Mouse (Mus musculus) 416B (cell line): ENCODE results near the gene Ggt5.
A peak's percentile ranks its signal among the peaks of the same experiment; 100 is the strongest.

Experiments
- DNase-seq: peaks from one replicate; pipeline ENCODE4 v3.0.0; 2011; ENCODE audit warnings: low read depth

Gene Ggt5

DNA sequence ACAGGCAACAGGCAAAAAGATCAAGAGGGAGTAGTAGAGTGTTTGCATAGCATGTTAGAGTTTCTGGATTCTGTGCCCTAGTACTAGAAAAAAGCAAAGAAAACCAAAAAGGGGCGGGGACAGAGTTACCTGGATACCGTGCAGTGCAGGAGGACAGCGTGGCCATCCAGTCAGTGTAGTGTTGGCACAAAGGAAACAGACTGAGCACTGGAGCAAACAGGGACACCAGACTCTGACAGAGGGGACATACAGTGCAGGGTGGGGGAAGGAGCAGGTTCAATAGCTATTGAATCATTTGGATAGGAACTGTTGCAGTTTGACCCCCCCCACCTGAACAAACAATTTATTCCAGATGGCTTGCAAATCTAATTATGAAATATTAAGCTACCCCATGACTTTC is 37.9 kb downstream of the Ggt5 start:
- DNase-seq, result no peak

DNA sequence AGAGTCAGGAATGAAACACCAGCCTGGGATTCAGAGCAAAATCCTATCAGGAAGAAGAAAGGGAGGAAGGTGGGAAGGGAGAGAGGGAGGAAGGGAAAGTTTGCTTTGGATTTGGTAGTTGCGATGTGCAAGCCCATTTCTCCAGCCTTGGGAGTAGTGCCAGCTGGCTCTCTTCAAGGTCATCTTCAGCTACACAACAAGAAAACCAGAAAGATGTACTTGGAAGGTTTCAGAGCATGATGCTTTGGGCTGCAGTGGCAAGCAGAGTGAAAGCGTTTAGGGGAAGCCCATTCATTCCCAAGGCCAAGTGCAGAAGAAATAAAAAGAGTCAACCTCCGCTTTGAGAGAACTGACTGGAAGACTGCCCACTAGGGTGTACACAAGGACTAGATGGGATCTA is 38.4 kb downstream of the Ggt5 start:
- DNase-seq, result no peak

DNA sequence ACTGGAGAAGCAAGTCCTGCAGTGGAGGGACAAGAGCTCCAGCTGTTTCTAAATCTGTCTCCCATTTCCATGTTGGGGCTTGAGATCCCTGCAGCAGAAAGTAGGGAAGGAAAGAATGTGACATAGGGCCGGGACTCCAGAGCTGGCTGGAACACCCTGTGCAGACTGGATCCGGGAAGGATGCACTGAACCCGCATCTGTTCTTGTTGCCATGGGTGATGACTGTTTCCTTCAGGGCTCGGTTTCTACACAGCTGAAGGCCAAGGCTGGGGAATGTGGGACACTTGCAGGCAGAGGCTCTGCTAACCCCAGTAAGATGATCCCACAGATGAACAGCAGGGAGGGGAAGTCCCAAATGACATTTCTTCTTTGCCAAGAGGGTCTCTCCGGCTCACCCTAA is 43.5 kb downstream of the Ggt5 start:
- DNase-seq, result no peak

- DNase-seq, result no peak
These were observed 43.9 kb downstream of the Ggt5 start for GRCm38 (mm10) chr10:75633048-75633447.

DNA sequence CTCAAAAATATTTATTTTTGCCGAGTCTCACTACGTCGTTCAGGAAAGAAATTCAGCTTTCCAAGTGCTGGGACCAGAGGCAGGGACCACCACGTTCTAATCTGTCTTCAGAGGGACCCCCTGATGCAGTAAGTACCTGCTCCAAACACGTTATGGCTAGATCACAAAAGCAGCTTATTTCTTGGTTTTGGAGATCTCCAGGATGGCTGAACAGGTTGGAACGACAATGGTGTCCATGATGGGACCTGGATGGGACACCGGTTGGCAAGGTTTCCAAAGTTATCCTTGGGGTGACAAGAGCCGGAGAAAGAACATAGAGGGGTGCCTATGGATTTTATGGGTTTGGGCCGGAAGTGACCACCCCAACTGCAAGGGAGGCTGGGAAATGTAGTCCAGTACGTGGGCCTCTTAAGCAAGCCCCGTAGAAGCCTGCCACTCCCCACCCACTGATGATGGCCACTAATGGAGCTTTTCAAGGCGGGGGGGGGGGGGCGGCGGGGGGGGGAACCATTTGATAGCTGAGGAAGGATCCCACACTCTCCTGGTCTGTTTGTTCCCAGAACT is 44.5 kb downstream of the Ggt5 start:
- no peak for DNase-seq

- no peak for DNase-seq
These were observed 45.5 kb downstream of the Ggt5 start for GRCm38 (mm10) chr10:75634610-75635009.

DNA sequence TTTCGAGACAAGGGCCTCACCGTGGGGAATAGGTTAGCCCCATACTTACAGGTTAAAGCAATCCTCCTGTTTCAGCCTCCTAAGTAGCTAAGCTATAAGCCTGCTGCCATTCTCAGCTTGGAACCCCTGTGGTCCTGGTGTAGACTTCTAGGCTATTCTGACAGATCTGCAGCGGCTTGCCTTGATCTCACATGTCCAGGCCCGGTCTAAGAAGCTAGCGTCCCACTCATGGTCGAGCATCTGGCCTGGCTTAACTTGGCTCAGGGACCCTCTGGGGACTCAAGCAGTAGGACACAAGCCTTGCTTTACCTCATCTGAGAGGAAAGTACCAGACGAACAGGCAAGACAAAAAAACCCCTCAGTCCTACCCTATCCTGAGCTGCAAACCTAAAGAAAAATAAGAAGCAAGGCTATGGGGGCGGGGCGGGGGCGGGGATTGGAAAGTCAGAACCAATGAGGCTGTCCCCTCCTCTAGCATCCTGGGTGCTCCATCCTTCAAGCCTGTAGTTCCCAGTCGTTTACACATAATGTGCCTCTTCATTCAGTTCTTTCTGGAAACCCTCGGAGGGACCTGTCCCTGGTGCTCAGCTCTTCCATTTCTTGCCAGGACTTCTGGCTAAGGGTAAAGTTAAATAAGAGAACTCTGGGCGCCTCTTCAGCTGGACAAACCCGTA is 46.0 kb downstream of the Ggt5 start:
- no peak for DNase-seq

DNA sequence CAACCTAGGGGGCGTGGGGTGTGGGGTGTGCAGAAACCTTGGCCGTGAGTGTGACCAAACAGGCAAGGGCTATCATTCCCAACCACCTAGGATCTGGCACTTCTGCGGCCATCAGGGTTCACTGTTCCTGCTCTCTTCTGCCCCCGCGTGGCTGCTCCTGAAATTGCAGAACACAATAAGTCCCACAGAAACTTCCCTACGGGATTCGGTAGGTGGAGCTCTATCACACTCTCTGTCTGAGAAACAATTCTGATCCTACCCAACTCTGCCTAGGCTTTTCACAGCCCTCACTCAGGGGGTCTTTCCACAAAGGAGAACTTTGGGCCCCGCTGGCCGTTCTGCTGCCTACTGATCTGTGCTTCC is 46.5 kb downstream of the Ggt5 start:
- peak; percentile 82 for DNase-seq

- DNase-seq, result no peak
These were observed 47.1 kb downstream of the Ggt5 start for GRCm38 (mm10) chr10:75636084-75636786.

GRCm38 (mm10) chr10:75637711-75638110 is 48.6 kb downstream of the Ggt5 start:
- DNase-seq, result no peak

DNA sequence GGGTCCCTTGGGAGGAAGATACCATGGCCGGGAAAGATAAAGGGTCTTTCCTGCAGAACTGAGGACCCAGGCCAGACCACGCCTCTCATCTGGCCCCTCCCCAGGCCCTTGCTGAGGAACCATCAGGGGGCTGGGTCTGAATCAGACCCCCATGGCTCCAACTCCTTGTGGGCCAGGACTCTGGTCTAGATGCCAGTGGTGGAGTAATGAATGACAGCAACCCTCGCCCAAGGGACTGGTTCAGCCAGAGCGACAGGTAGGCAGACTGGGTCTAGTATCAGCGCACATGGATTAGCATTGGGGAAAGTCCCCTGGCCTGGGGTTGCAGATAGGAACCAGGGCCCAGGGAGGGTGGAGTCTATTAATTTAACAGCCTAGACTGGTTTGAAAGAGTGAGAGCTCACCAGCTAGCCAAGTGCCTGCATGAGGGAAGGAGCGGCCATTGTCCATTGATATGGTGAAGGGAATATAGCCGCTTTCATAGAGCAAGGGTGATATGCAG is 52.6 kb downstream of the Ggt5 start:
- DNase-seq, result no peak

GRCm38 (mm10) chr10:75642436-75642835 is 53.3 kb downstream of the Ggt5 start:
- no peak for DNase-seq

DNA sequence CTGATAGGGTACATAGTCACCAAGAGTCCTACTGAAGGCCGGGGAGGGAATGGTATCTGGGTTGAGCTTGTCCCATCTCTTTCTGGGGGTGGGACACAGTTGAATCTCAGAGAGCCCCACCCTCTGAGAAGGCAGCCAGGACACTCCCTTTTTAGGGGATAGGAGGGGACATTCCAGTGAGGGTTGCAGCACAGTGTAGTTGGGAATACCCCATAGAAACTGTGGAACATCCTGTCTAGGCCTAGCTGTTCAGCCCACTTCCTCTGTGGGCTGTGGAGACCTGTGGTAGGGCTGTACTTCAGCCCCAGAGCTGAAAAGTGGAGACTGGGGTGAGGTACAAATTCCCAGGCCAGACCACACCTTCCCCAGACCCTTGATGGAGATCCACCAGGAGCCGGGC is 53.8 kb downstream of the Ggt5 start:
- DNase-seq, result no peak

DNA sequence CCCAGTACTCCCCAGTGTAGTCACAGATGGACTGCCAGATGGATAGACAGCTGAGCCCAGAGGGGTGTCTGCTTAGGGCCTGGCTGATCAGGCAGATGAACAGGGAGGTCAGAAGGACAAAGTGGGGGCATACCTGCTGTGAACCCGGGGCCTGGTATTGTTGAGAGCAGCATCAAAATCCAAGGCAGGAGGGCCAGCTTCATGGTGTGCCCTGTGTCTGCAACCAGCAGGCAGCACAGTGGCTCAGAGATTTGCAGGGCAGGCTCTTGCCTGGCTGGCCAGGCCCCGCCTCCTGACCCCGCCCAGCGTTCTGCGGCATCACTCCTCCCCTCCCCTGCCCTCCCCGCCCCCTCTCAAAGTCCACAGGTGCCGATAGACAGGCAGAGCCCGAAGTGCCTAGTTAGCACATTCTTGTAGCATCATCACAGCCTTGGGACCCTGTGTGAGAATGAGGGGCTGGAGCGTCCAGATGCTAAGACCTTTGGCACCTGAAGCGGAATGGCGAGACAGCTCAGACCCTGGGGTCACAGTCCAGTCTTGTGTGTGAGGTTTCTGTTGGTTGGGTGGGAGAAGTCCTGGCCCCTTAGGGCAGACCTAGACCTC is 54.7 kb downstream of the Ggt5 start, which contains the start of gene Susd2:
Gene Susd2, minus strand, starts transcription at position 268 of the 603 bp plus-strand sequence.
- no peak for DNase-seq

- DNase-seq, result no peak
These were observed 56.5 kb downstream of the Ggt5 start for GRCm38 (mm10) chr10:75645616-75646015.

GRCm38 (mm10) chr10:75646406-75646805 is 57.3 kb downstream of the Ggt5 start:
- no peak for DNase-seq

DNA sequence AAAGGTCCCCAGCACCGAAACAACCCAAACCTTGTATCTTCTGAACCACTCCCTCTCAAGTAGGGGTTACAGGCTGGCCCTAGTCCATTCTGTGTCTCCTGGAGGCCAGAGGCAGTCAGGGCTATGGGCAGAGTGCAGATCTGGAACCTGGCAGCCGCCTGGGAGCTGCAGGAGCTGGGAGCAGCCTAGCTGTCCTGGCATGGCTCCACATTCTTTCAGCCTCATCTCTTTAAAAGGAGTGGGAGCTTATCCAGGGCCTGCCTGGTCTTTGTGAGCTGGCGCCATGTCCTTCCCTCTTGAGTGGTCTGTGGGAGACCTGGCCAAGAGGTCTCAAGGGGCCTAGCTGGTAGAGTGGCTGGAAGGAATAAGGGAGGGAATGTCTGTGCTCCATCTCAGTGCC is 58.2 kb downstream of the Ggt5 start:
- DNase-seq, result no peak

DNA sequence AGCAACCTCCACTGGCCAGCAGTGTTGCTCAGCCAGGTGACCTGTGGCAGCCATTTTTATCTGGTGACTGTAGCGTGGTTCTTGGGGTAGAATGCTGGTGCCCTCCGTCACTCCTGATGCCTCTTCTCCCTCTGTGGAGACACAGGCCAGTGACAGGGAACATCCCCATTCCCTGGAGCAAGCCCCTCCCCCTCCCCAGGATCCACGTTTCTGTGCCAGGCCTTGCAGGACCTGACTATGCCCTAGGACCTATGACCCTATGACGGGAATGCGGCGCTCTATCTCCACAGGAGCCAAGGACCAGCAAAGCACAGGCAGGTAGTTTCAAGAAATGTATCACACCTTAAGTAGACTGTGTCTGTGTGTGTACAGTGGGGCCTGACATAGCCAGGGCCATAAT is 59.0 kb downstream of the Ggt5 start:
- no peak for DNase-seq

GRCm38 (mm10) chr10:75649001-75649400 is 59.9 kb downstream of the Ggt5 start:
- no peak for DNase-seq

DNA sequence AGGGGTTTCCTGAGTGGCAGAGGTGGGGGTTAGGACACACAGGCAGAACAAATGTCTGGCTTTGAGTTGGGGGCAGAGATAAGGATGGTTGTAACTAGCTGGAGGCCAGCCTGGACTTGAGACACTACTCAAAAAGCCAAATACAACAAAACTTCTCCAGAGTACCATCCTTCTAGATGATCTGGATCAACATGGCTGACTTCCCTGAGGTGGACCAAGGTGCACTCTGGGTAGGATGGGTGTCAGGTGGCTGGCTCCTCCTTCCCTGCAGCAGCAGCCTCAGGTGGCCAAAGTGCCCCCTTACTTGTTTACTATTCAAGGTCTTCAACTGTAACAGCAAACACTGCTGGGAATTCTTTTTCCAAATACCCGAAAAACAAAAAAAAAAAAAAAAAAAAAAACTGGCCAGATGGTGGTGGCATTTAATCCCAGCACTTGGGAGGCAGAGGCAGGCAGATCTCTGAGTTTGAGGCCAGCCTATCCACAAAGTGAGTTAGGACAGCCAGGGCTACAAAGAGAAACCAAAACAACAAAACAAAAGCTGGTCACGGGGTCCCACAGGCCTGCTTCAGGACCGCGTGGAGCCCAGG is 60.4 kb downstream of the Ggt5 start:
- DNase-seq, result no peak

DNA sequence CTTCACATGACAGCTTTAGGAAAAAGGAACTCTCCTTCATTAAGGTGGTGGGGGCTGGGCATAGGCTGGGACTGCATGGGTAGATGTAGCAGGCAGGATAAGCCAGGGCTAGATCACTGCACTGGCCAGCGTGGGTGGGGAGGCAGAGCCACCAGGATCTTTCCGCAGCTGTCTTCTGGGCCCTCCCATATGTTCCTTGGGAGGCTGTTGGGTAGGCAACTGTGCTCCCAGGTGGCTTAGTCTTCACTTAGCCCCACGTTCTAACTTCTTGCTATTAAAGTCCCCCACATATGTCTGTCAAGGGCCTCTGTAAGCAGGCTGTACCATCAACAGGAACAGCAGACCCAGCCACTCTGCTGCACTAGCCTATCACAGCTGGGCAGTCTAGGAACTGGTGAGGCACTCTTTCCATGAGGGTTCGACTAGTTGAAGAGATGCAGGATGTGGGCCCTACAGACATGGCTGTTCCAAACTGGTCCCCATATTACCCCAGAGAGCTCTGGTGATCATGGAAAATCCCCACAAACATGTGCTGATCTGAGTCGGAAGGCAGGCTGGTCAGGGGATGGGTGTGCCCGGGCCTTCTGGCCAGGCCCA is 61.3 kb downstream of the Ggt5 start:
- no peak for DNase-seq

DNA sequence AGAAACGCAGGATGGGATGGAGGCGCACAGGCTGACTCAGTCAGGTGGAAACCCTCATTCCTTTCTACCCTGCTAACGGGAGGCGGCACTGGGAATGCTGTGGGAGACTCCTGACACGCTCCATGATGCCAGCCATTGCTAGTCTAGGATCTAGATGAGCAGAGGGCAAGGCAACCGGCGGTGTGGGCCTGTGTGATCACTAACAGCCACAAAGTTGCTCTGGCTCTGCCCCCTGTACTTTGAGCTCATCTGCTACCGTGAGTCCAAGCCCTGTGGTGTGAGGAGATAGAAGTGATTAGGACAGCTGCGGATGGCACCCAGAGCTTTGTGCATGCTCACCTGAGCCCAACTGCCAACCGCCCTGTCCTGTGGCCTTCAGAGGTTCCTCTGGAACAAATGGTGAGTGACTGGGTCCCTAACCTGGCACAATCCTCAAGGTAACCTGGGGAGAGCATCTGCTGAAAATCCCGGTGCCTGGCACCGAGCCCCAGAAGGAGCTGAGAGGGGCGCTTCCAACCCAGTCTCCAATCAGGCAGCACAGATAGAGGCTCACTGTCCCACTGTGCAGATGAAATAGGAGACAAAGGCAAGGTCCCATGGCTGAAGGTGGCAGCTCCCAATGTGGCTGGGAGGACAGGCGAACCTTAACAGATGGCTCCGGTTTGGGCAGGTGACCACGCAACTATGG is 62.4 kb downstream of the Ggt5 start:
- no peak for DNase-seq
